Mouse (Mus musculus) C2C12 (cell line): ENCODE measurements around the gene Cd8b1.

Source experiments
- CTCF ChIP-seq: IDR thresholded peaks from one replicate; pipeline ENCODE4 v1.5.1; 2011; ENCODE audit not compliant: control insufficient read depth, insufficient read depth, insufficient read length
- USF1 ChIP-seq: IDR thresholded peaks from one replicate; pipeline ENCODE4 v1.6.1; 2011; ENCODE audit warnings: low read depth, mild to moderate bottlenecking, control low read depth, moderate library complexity

DNA sequence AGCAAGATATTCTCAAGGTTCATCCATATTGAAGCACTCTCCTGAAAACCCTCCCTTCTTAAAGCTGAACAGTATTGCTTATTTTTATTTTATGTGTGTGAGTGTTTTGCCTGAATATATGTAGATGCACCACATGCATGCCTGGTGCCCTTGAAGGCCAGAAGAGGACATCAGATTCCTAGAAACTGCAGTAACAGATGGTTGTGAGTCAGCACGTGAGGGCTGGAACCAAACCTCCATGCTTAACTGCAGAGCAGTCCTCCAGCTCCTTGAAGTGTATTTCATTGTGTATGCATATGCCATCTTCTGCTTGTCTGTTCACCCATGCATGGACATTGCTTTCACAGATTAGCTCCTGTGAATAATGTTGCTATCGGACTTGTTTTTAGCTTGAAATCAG, 41.4 kb downstream of the Cd8b1 start:
- TF ChIP-seq CTCF = no peak
- TF ChIP-seq USF1 = no peak
